Mouse (Mus musculus): ENCODE measurements around the gene Gm10134. TPM values are rescaled to one million over a fixed set of nuclear protein-coding genes. Genes with fewer than 3 reads are reported as not detected.
A peak's percentile ranks its signal among the peaks of the same experiment; 100 is the strongest.

The Gm10134 gene
- polyA plus RNA-seq, 1 experiment from 2014 or later = not detected

DNA sequence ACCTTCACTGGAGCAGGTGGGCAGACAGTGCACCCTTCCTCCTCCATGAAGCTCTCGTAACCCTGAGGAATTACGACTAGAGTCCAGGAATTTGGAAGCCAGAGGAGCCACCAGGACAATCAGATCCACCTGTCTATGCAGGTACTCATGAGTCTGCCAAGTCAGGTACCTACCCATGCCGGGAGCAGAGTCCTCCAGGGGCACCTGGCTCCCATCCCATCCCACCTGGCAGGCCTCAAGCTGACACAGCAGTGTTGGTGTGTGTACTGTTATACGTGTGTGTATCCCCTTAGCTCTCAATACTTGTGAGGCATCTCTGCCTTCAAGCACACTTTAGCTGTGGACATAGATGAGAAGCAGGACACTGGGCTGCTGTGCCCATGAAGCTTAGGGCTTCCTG, 16.3 kb downstream of the Gm10134 start:
- no peaks in the 10 kb centered on the region for H3K27me3 ChIP-seq (ENCODE audit: control insufficient read depth, insufficient read depth, low read length)
- no peak overlapping the region for H3K4me3 ChIP-seq (ENCODE audit: low read depth, low read length)
- no peak overlapping the region for H3K4me2 ChIP-seq (ENCODE audit: low read depth, low read length)
- 80% methylated on average over 4 of the region's 4 CpGs for WGBS
- no peaks in the 10 kb centered on the region for H3K36me3 ChIP-seq (replicated peaks; ENCODE audit: control insufficient read depth, insufficient read depth, low read depth, low read length)
- DNase-seq (ENCODE audit: low spot score) = no peak
- no peak for ATAC-seq (replicated peaks; ENCODE audit: insufficient number of reproducible peaks, low FRiP score, low TSS enrichment, low read depth)
- no peak overlapping the region for H3K9ac ChIP-seq (replicated peaks; ENCODE audit: low read length)
- no peak overlapping the region for H3K27ac ChIP-seq (replicated peaks; ENCODE audit: low read depth, low read length)
- no peaks in the 10 kb centered on the region for H3K9me3 ChIP-seq (replicated peaks; ENCODE audit: control insufficient read depth, low read length)
- H3K4me1 ChIP-seq (ENCODE audit: control insufficient read depth, insufficient read depth, low read length) = peaks cover 8% of the 10 kb centered on the region; the same call in 1 of the 2 replicates

DNA sequence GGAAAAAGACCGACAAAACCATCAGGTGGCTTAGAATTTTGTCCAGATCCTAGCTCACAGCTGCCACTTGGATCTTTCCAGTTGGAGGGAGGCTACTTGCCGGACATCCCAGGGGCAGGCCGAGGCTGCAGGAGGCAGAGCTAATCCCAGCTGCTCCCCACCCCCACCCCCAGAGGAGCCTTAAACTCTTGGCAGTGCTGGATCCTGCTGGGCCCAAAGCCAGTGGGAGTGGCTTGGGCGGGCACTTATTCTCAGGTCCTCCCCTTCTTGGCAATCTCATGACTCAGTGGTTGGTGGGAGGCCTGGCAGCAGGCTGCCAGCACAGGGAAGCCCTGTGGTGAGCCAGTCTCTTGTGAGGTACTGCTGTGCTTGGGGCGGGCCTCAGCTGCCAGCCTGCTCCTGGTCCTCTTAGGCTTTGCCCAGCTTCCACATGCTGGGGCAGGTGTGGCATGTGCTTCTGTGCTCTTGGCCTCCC, 17.8 kb downstream of the Gm10134 start:
- peak; percentile 31 for DNase-seq (ENCODE audit: low spot score)
- Histone ChIP-seq H3K27ac (replicated peaks; ENCODE audit: low read depth, low read length) (no peak overlapping the region), H3K9ac (replicated peaks; ENCODE audit: low read length) (no peak overlapping the region), H3K9me3 (replicated peaks; ENCODE audit: control insufficient read depth, low read length) (no peaks in the 10 kb centered on the region), H3K4me3 (ENCODE audit: low read depth, low read length) (no peak overlapping the region), H3K4me2 (ENCODE audit: low read depth, low read length) (no peak overlapping the region), H3K36me3 (replicated peaks; ENCODE audit: control insufficient read depth, insufficient read depth, low read depth, low read length) (no peaks in the 10 kb centered on the region), H3K27me3 (ENCODE audit: control insufficient read depth, insufficient read depth, low read length) (no peaks in the 10 kb centered on the region), H3K4me1 (ENCODE audit: control insufficient read depth, insufficient read depth, low read length) (peaks cover 8% of the 10 kb centered on the region; the same call in 1 of the 2 replicates)
- 16% methylated on average over 5 of the region's 5 CpGs for WGBS
- no peak for ATAC-seq (replicated peaks; ENCODE audit: insufficient number of reproducible peaks, low FRiP score, low TSS enrichment, low read depth)

DNA sequence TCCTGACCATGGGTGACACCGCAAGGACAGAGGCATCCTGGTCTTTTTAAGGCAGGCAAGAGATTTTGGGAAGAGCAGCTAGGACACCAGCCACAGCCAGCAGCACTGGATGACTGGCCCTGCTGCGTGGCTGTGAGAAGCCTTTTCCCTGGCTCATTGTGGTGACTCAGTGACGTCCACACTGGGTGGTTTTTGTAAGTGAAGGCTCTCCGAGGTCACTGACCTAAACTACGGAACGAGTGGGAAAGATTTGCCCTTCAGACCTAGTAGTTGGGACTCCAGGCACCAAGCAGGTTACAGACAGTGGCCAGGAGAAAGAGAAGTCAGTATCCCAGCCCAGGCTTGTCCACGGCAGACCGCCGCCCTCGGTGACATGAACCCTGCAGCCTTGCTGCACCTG, 18.5 kb downstream of the Gm10134 start:
- Histone ChIP-seq H3K4me2 (ENCODE audit: low read depth, low read length) (no peak overlapping the region), H3K9me3 (replicated peaks; ENCODE audit: control insufficient read depth, low read length) (no peaks in the 10 kb centered on the region), H3K27ac (replicated peaks; ENCODE audit: low read depth, low read length) (no peak overlapping the region; the same call in 1 of the 2 replicates), H3K4me3 (ENCODE audit: low read depth, low read length) (no peak overlapping the region), H3K9ac (replicated peaks; ENCODE audit: low read length) (no peak overlapping the region; the same call in 1 of the 2 replicates), H3K36me3 (replicated peaks; ENCODE audit: control insufficient read depth, insufficient read depth, low read depth, low read length) (no peaks in the 10 kb centered on the region), H3K27me3 (ENCODE audit: control insufficient read depth, insufficient read depth, low read length) (no peaks in the 10 kb centered on the region), H3K4me1 (ENCODE audit: control insufficient read depth, insufficient read depth, low read length) (peaks cover 8% of the 10 kb centered on the region; the same call in 1 of the 2 replicates)
- 79% methylated on average over 10 of the region's 10 CpGs for WGBS
- DNase-seq (ENCODE audit: low spot score) (no peak), ATAC-seq (replicated peaks; ENCODE audit: insufficient number of reproducible peaks, low FRiP score, low TSS enrichment, low read depth) (no peak)

DNA sequence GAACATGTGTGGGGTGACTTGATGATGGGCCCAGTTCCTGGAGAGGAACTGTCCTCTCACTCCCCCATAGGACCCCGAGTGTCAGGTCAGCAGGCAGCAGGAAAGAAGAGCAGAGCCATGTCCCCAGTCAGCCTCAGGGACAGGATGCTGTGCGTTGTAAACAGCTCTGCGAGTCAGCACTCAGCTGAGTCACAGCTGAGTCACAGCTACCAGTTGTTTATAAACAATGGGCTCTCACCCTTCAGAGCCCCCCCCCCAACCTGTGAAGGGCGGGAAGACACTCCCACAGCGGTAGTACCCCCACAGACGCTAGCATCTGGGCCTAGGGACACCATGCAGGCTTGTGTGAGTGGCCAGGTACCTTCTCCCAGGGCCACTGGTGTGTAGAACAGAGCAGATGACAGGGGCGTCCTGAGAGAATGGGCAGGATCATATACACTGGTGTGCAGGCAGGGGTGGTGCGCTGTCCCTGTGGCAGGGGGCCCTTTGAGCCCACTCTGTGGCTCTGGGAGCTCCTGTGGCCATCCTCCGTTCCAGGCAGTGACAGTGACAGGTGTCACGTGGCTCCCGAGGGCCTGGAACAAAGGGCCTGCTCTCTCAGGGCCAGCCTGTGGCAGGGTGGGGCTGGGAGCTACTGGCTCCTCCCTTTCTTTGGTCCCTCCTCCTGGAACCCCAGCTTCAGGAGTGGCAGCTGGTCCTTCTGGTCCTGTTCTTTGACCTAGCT, 19.5 kb downstream of the Gm10134 start:
- ATAC-seq (replicated peaks; ENCODE audit: insufficient number of reproducible peaks, low FRiP score, low TSS enrichment, low read depth) (peak; percentile 79), DNase-seq (ENCODE audit: low spot score) (peak; percentile 64)
- 20% methylated on average over 9 of the region's 11 CpGs for WGBS
- Histone ChIP-seq H3K9me3 (replicated peaks; ENCODE audit: control insufficient read depth, low read length) (no peaks in the 10 kb centered on the region), H3K4me2 (ENCODE audit: low read depth, low read length) (no peak overlapping the region; the same call in 1 of the 2 replicates), H3K27me3 (ENCODE audit: control insufficient read depth, insufficient read depth, low read length) (no peaks in the 10 kb centered on the region), H3K27ac (replicated peaks; ENCODE audit: low read depth, low read length) (peak overlapping the region; percentile 60), H3K4me1 (ENCODE audit: control insufficient read depth, insufficient read depth, low read length) (peaks cover 8% of the 10 kb centered on the region; the same call in 1 of the 2 replicates), H3K36me3 (replicated peaks; ENCODE audit: control insufficient read depth, insufficient read depth, low read depth, low read length) (no peaks in the 10 kb centered on the region), H3K9ac (replicated peaks; ENCODE audit: low read length) (peak overlapping the region; percentile 37), H3K4me3 (ENCODE audit: low read depth, low read length) (no peak overlapping the region)

DNA sequence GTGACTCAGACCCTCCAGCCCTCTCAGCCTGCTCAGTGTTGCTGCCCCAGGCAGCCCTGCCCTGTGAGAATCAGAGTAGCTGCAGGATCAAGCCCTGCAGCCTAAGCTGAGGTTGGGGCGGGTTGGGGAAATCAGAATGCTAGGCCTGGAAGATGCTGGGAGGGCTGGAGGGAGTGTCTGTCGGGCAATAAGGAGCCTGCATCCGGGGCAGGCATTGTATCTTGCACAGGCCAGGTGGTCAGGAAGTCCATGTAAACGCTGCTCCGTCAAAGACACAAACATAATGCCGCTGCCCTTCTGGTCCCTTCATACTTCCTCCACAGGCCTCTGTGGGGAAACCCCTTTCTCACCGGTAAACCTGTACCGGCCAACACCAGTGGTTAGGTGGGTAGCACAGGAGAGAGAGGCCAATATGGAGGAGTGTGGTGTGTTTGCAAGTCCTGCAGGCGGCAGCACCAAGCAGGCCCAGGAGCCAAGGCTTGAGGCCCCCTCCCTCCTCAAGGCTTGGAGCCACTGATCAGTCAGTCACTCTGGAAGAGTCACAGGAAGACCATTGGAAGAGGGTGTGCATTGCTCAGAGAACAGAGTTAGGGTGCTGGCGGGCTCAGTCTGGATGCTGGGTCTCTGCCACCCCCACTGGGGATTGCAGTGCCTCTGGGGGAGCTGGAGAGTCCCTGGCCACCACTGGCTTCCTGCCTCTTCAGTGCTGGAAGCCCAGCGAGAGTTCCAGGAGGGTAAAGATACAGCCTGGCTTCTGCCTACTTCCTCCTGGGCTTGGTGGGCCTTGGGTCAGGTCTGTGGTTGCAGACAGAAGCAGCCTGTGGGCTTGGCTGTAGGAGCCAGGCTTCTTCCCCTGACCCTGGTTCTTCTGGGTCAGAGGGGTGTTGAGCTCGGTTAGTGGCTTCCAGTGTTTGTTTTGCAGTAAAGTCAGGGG, 20.3 kb downstream of the Gm10134 start:
- Histone ChIP-seq H3K9me3 (replicated peaks; ENCODE audit: control insufficient read depth, low read length) (no peaks in the 10 kb centered on the region), H3K36me3 (replicated peaks; ENCODE audit: control insufficient read depth, insufficient read depth, low read depth, low read length) (no peaks in the 10 kb centered on the region), H3K27me3 (ENCODE audit: control insufficient read depth, insufficient read depth, low read length) (no peaks in the 10 kb centered on the region), H3K4me2 (ENCODE audit: low read depth, low read length) (no peak overlapping the region; the same call in 1 of the 2 replicates), H3K27ac (replicated peaks; ENCODE audit: low read depth, low read length) (peak overlapping the region; percentile 60; the same call in 1 of the 2 replicates), H3K4me3 (ENCODE audit: low read depth, low read length) (no peak overlapping the region), H3K4me1 (ENCODE audit: control insufficient read depth, insufficient read depth, low read length) (peaks cover 8% of the 10 kb centered on the region; the same call in 1 of the 2 replicates), H3K9ac (replicated peaks; ENCODE audit: low read length) (peak overlapping the region; percentile 37)
- DNase-seq (ENCODE audit: low spot score) (peak; percentile 30), ATAC-seq (replicated peaks; ENCODE audit: insufficient number of reproducible peaks, low FRiP score, low TSS enrichment, low read depth) (no peak; the same call in 1 of the 2 replicates)
- 46% methylated on average over 12 of the region's 12 CpGs for WGBS

DNA sequence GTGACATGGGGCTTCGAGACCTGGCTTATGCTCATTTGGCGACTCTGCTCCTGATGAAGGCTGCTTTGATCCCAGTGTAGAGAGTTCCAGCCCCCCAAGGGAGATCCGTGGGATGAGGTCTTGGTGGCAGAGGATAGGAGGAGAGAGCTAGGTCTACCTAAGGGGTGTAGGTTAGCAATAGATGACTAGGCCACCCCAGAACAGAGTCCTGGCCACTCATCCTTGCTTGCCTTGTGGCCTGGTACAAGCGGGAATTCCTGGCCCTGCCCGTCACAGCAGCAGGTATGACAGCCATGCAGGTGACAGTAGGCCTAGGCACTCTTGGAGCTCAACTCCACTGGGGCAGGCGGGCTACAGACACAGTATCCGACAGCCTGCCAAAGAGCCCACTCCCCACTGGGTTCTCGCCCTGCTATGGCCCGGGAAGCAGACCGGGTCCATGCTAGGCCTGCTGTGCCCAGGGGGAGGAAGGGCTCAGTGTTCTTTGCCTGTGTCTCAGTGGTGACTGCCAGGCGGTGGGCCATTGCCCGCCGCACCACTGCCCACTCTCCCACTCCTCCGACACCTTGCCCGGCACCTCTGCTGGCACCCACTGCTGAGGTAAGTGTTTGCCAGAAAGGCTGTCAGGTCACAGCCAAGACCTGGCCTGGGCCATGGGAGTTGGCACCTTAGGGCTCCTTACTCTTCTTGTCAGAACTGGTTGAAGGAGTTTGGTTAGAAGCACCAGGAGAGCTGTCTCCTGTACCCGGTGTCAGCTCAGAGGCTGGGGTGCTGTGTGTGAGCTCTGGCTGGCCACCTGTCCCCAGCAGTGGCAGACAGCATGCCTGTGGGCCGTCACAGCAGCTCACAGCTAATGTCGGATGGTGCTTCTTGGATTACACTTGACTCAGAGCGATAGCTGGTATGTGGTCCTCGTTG, 21.8 kb downstream of the Gm10134 start:
- H3K4me1 ChIP-seq (ENCODE audit: control insufficient read depth, insufficient read depth, low read length) = peaks cover 8% of the 10 kb centered on the region; the same call in 1 of the 2 replicates
- no peak overlapping the region for H3K27ac ChIP-seq (replicated peaks; ENCODE audit: low read depth, low read length)
- DNase-seq (ENCODE audit: low spot score) (no peak), ATAC-seq (replicated peaks; ENCODE audit: insufficient number of reproducible peaks, low FRiP score, low TSS enrichment, low read depth) (no peak)
- H3K4me2 ChIP-seq (ENCODE audit: low read depth, low read length) = no peak overlapping the region
- H3K9ac ChIP-seq (replicated peaks; ENCODE audit: low read length) = no peak overlapping the region
- no peaks in the 10 kb centered on the region for H3K36me3 ChIP-seq (replicated peaks; ENCODE audit: control insufficient read depth, insufficient read depth, low read depth, low read length)
- H3K27me3 ChIP-seq (ENCODE audit: control insufficient read depth, insufficient read depth, low read length) = no peaks in the 10 kb centered on the region
- H3K4me3 ChIP-seq (ENCODE audit: low read depth, low read length) = no peak overlapping the region
- 81% methylated on average over 20 of the region's 20 CpGs for WGBS
- H3K9me3 ChIP-seq (replicated peaks; ENCODE audit: control insufficient read depth, low read length) = no peaks in the 10 kb centered on the region

DNA sequence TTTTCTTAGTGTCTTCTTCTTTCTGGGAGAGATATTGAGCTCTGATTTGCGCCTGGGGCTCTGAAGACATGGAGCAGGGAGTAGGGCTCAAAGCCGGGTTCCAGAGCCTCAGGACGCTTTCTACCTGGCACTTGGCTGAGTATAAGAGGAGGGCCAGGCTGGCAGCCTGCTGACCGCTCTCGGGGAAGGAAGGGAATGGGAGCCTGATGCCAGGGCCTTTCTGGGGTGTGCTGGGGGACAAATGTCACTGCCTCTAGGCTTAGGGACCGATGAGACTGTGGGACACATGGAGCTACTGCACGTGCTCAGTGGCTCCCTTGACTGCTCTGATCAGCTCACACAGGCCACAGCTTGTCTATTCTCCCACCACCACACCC, 22.4 kb downstream of the Gm10134 start:
- no peak overlapping the region for H3K27ac ChIP-seq (replicated peaks; ENCODE audit: low read depth, low read length)
- H3K4me3 ChIP-seq (ENCODE audit: low read depth, low read length) = no peak overlapping the region
- H3K9me3 ChIP-seq (replicated peaks; ENCODE audit: control insufficient read depth, low read length) = no peaks in the 10 kb centered on the region
- H3K4me2 ChIP-seq (ENCODE audit: low read depth, low read length) = no peak overlapping the region
- H3K9ac ChIP-seq (replicated peaks; ENCODE audit: low read length) = no peak overlapping the region
- WGBS = 76% methylated on average over 7 of the region's 7 CpGs
- DNase-seq (ENCODE audit: low spot score) = no peak
- peaks cover 11% of the 10 kb centered on the region; the same call in 1 of the 2 replicates for H3K4me1 ChIP-seq (ENCODE audit: control insufficient read depth, insufficient read depth, low read length)
- H3K27me3 ChIP-seq (ENCODE audit: control insufficient read depth, insufficient read depth, low read length) = no peaks in the 10 kb centered on the region
- H3K36me3 ChIP-seq (replicated peaks; ENCODE audit: control insufficient read depth, insufficient read depth, low read depth, low read length) = no peaks in the 10 kb centered on the region
- ATAC-seq (replicated peaks; ENCODE audit: insufficient number of reproducible peaks, low FRiP score, low TSS enrichment, low read depth) = no peak
